Mouse (Mus musculus): ENCODE measurements around the gene Acad10.
"Not testable (repeated sequence)": the region's sequence is repeated elsewhere in the genome, so short reads cannot be mapped to it uniquely, and the experiment has no call there.

Gene Acad10

GRCm38 (mm10) chr5:121656866-121657265 is 3.4 kb downstream of the Acad10 start:
- DNase-seq: peak; percentile 35 to 70

GRCm38 (mm10) chr5:121654526-121654925 is 5.8 kb downstream of the Acad10 start:
- peak in 1 of 2 experiments; percentile 65 for DNase-seq

- DNase-seq: no peak
Measured at GRCm38 (mm10) chr5:121649134-121649533, 11.2 kb downstream of the Acad10 start.

- no peak for DNase-seq
Measured at GRCm38 (mm10) chr5:121639601-121640000, 20.7 kb downstream of the Acad10 start.

- no peak for DNase-seq
Measured at GRCm38 (mm10) chr5:121637296-121637695, 23.0 kb downstream of the Acad10 start.

GRCm38 (mm10) chr5:121634668-121635067 is 25.6 kb downstream of the Acad10 start:
- no peak for DNase-seq

- no peak for DNase-seq
Measured at GRCm38 (mm10) chr5:121632804-121633203, 27.5 kb downstream of the Acad10 start.

GRCm38 (mm10) chr5:121631106-121631647 is 29.1 kb downstream of the Acad10 start:
- DNase-seq: peak; percentile 47 to 56

- DNase-seq: peak; percentile 78 to 91
Measured at GRCm38 (mm10) chr5:121627871-121628270, 32.4 kb downstream of the Acad10 start.

- no peak for DNase-seq
Measured at GRCm38 (mm10) chr5:121623241-121623640, 37.1 kb downstream of the Acad10 start.

- no peak for DNase-seq
Measured at GRCm38 (mm10) chr5:121621102-121621501, 39.2 kb downstream of the Acad10 start.

- DNase-seq: peak; percentile 90 to 94
Measured at GRCm38 (mm10) chr5:121618592-121619513, 41.5 kb downstream of the Acad10 start, which contains the start of gene Acad12. TSS of gene Acad12 (minus strand) at chr5:121618938.

- peak; percentile 21 to 60 for DNase-seq
Measured at GRCm38 (mm10) chr5:121614921-121615320, 45.4 kb downstream of the Acad10 start.

- no peak for DNase-seq
Measured at GRCm38 (mm10) chr5:121612036-121612435, 48.3 kb downstream of the Acad10 start.

- DNase-seq: not testable (repeated sequence)
Measured at GRCm38 (mm10) chr5:121609556-121610135, 50.7 kb downstream of the Acad10 start.

- peak; percentile 82 to 90 for DNase-seq
Measured at GRCm38 (mm10) chr5:121606151-121606550, 54.2 kb downstream of the Acad10 start.

GRCm38 (mm10) chr5:121603815-121604214 is 56.5 kb downstream of the Acad10 start:
- DNase-seq: peak; percentile 42 to 78

GRCm38 (mm10) chr5:121601547-121602299 is 58.6 kb downstream of the Acad10 start:
- DNase-seq: peak; percentile 94 to 97

- DNase-seq: no peak
Measured at GRCm38 (mm10) chr5:121598871-121599610, 61.3 kb downstream of the Acad10 start.

GRCm38 (mm10) chr5:121597991-121598537 is 62.2 kb downstream of the Acad10 start:
- no peak for DNase-seq

- no peak for DNase-seq
Measured at GRCm38 (mm10) chr5:121597332-121597731, 63.0 kb downstream of the Acad10 start.

GRCm38 (mm10) chr5:121596226-121596625 is 64.1 kb downstream of the Acad10 start:
- DNase-seq: no peak
